Comparison of ENCODE assay signal across 15 mouse cellular contexts in genomic region chr5:147315432-147316075, GRCm38 (mm10). TPM values are rescaled to one million over a fixed set of nuclear protein-coding genes. Genes with fewer than 3 reads are reported as not detected.
DNase-seq lines count a peak whose midpoint lies in the region; ATAC-seq and TF ChIP-seq lines count a peak whose summit lies in the region.
"Had no signal": no experiment of that assay in that cellular context is flagged by ENCODE, and none has a peak within 500 bp of the region (broad histone marks: within the 10 kb centered on the region; RNA-seq: fewer than 3 reads in every experiment).

No protein-coding gene starts in this region.

- H3K4me1 ChIP-seq in hindbrain, embryonic 15.5 days (replicated peaks): peaks cover 8% of the 10 kb centered on the region
- H3K4me1 ChIP-seq in hindbrain, embryonic 14.5 days (replicated peaks; ENCODE audit: control insufficient read depth, insufficient read depth, low read length): no peaks in the 10 kb centered on the region
- no peaks in the 10 kb centered on the region for H3K4me1 ChIP-seq in cerebellum, adult 2 months (ENCODE audit: control insufficient read depth, insufficient read depth, low read length)

- H3K36me3 ChIP-seq in hindbrain, embryonic 15.5 days: no peaks in the 10 kb centered on the region
- no peaks in the 10 kb centered on the region for H3K36me3 ChIP-seq in hindbrain, embryonic 14.5 days (replicated peaks; ENCODE audit: control insufficient read depth, insufficient read depth)
- H3K36me3 ChIP-seq: neural tube, embryonic 12.5 days had no signal

- H3K27me3 ChIP-seq in hindbrain, embryonic 15.5 days: peaks cover 94% of the 10 kb centered on the region
- peaks cover 95% of the 10 kb centered on the region for H3K27me3 ChIP-seq in hindbrain, embryonic 14.5 days (ENCODE audit: control insufficient read depth, insufficient read depth, low read length)
- H3K27me3 ChIP-seq in cerebellum, adult 2 months (ENCODE audit: control insufficient read depth, insufficient read depth, low read length): no peaks in the 10 kb centered on the region; the same call in 1 of the 2 replicates

- ATAC-seq in hindbrain, embryonic 15.5 days (ENCODE audit: low FRiP score, low read depth): no peak
- no peak for ATAC-seq in hindbrain, embryonic 14.5 days (ENCODE audit: low FRiP score)

- peak overlapping the region; percentile 45 for H3K4me3 ChIP-seq in gastrocnemius, adult 2 months
- no peak overlapping the region for H3K4me3 ChIP-seq in hindbrain, embryonic 15.5 days
- H3K4me3 ChIP-seq in hindbrain, embryonic 14.5 days (replicated peaks; ENCODE audit: low read length): no peak overlapping the region
- H3K4me3 ChIP-seq in cerebellum, adult 2 months (replicated peaks; ENCODE audit: insufficient read depth, low read depth, low read length): no peak overlapping the region
- H3K4me3 ChIP-seq: neural tube, embryonic 12.5 days had no signal

- H3K9me3 ChIP-seq in hindbrain, embryonic 15.5 days: no peaks in the 10 kb centered on the region
- no peaks in the 10 kb centered on the region for H3K9me3 ChIP-seq in hindbrain, embryonic 14.5 days (ENCODE audit: control insufficient read depth, low read length)
- H3K9me3 ChIP-seq: neural tube, embryonic 12.5 days had no signal

- DNase-seq in gastrocnemius, adult 2 months: no peak
- no peak for DNase-seq in gastrocnemius, postnatal 10 days
- no peak for DNase-seq in hindbrain, embryonic 14.5 days (ENCODE audit: low spot score)
- DNase-seq in urinary bladder, postnatal 10 days (ENCODE audit: low spot score): peak; percentile 7
- no peak for DNase-seq in urinary bladder, postnatal 36 days (ENCODE audit: low spot score in 2 of 2)
- no peak for DNase-seq in cerebellum, adult 2 months
- DNase-seq in cerebellum, postnatal 25 days: no peak
- DNase-seq: cerebellum, adult 9-11 months; lung, adult 18-20 months; thymus, adult 2 months had no signal

- no peak for TF ChIP-seq CTCF in gastrocnemius, adult 2 months (IDR thresholded peaks at IDR 0.05)
- no peak for TF ChIP-seq CTCF in cerebellum, adult 2 months (IDR thresholded peaks at IDR 0.05; ENCODE audit: borderline replicate concordance, insufficient read depth, low read depth, low read length)

- intact Hi-C loops in gastrocnemius, adult 2 months (cut with DNase I): loop anchor here (5.0 to 10.0 kb wide), 2 partner anchors 88 to 641 kb away; no protein-coding TSS in a partner anchor

- no peak overlapping the region for H3K27ac ChIP-seq in gastrocnemius, adult 2 months
- no peak overlapping the region for H3K27ac ChIP-seq in hindbrain, embryonic 15.5 days (replicated peaks)
- H3K27ac ChIP-seq in hindbrain, embryonic 14.5 days: no peak overlapping the region
- H3K27ac ChIP-seq in cerebellum, adult 2 months (ENCODE audit: insufficient read depth, low read length): no peak overlapping the region
- H3K27ac ChIP-seq: neural tube, embryonic 12.5 days had no signal

- no peak for TF ChIP-seq POLR2A in cerebellum, adult 2 months (IDR thresholded peaks at IDR 0.05; ENCODE audit: borderline replicate concordance, insufficient read depth, low read length)

- WGBS in hindbrain, embryonic 15.5 days: under 1% methylated on average over 25 of the region's 25 CpGs
- under 1% methylated on average over 25 of the region's 25 CpGs for WGBS in hindbrain, embryonic 14.5 days
- 3% methylated on average over 25 of the region's 25 CpGs for WGBS in cerebellum, adult 2 months

- H3K9ac ChIP-seq in hindbrain, embryonic 15.5 days: no peak overlapping the region
- H3K9ac ChIP-seq in hindbrain, embryonic 14.5 days: no peak overlapping the region
- H3K9ac ChIP-seq: neural tube, embryonic 12.5 days had no signal

- H3K4me2 ChIP-seq in hindbrain, embryonic 15.5 days: 0 out of 2 replicates have a peak overlapping the region, but pooled peaks have one; percentile 8
- no peak overlapping the region for H3K4me2 ChIP-seq in hindbrain, embryonic 14.5 days (replicated peaks)
- H3K4me2 ChIP-seq: neural tube, embryonic 12.5 days had no signal

RNA-seq across cellular contexts. Expression of gene Urad, which starts 6.7 kb away (rescaled TPM):
- total RNA-seq in gastrocnemius, adult 2 months (2021): not detected
- not detected for total RNA-seq in gastrocnemius, postnatal 10 days (2021)
- polyA plus RNA-seq in hindbrain, embryonic 15.5 days (2015; fragmentation: Nextera tagmentation; extraction: Ambion mirVana): not detected in 2 replicates
- not detected in 2 replicates for polyA plus RNA-seq in hindbrain, embryonic 14.5 days (2014; fragmentation: Nextera tagmentation; extraction: Ambion mirVana)
- not detected in 2 replicates for polyA plus RNA-seq in cerebellum, adult 2 months (2012; rRNA removed)
- total RNA-seq: layer of hippocampus, adult 8-10 months; left cerebral cortex, postnatal 4 days had no signal
- polyA plus RNA-seq: brain, embryonic 14.5 days; neural tube, embryonic 12.5 days had no signal

RNA-seq across cellular contexts. Expression of gene Cdx2, which starts 8.5 kb away (rescaled TPM):
- not detected for total RNA-seq in gastrocnemius, adult 2 months (2021)
- total RNA-seq in gastrocnemius, postnatal 10 days (2021): not detected
- not detected in 2 replicates for polyA plus RNA-seq in hindbrain, embryonic 15.5 days (2015; fragmentation: Nextera tagmentation; extraction: Ambion mirVana)
- polyA plus RNA-seq in hindbrain, embryonic 14.5 days (2014; fragmentation: Nextera tagmentation; extraction: Ambion mirVana): not detected in 2 replicates
- polyA plus RNA-seq in cerebellum, adult 2 months (2012; rRNA removed): not detected in 2 replicates
- total RNA-seq: layer of hippocampus, adult 8-10 months; left cerebral cortex, postnatal 4 days had no signal
- polyA plus RNA-seq: brain, embryonic 14.5 days; neural tube, embryonic 12.5 days had no signal

RNA-seq across cellular contexts. Expression of gene Pdx1, which starts 45.8 kb away (rescaled TPM):
- not detected for total RNA-seq in gastrocnemius, adult 2 months (2021)
- not detected for total RNA-seq in gastrocnemius, postnatal 10 days (2021)
- not detected in 2 replicates for polyA plus RNA-seq in hindbrain, embryonic 15.5 days (2015; fragmentation: Nextera tagmentation; extraction: Ambion mirVana)
- not detected in 2 replicates for polyA plus RNA-seq in hindbrain, embryonic 14.5 days (2014; fragmentation: Nextera tagmentation; extraction: Ambion mirVana)
- not detected in 2 replicates for polyA plus RNA-seq in cerebellum, adult 2 months (2012; rRNA removed)
- total RNA-seq: layer of hippocampus, adult 8-10 months; left cerebral cortex, postnatal 4 days had no signal
- polyA plus RNA-seq: brain, embryonic 14.5 days; neural tube, embryonic 12.5 days; thymus, adult 2 months had no signal
